Mouse (Mus musculus): ENCODE data around the gene Rad51b.

DNA sequence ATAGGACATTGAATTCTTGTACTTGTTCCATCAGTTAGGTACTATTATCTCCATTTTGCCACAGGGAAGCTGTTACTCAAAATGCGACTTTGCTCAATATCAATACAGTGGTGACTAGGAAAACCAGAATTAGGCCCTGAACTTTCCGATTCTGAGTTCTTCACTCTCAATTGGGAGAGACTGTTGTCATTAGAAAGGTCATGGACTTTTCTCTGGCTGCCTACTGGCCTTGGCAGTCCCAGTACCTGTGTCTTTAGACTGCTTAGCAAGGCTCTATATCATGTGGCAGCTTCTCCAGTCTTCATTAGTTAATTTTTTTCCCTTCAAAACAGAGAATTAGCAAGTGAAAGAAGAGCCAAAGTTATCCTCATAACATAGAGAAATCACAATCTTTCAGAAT is 288.3 kb downstream of the Rad51b start:
- TF ChIP-seq EP300 (IDR thresholded peaks at IDR 0.05; ENCODE audit: insufficient read depth, low read depth, low read length) (no peak), CTCF (IDR thresholded peaks at IDR 0.05) (no peak), POLR2A (IDR thresholded peaks at IDR 0.05; ENCODE audit: insufficient read depth, low read depth, low read length) (no peak)

All from heart, adult 2 months (tissue).